Mouse (Mus musculus) liver, adult 10 weeks (tissue): ENCODE results near the gene Exoc2. TPM values are rescaled to one million over a fixed set of nuclear protein-coding genes. Genes with fewer than 3 reads are reported as not detected.

Source experiments
- polyA plus RNA-seq: library from polyadenylated mRNA; stranded (reverse); fragments of 350-450 nt; fragmentation: Illumina TruSeq; extraction: RNeasy Lipid Tissue Mini Kit (QIAGEN cat#74804); gene quantifications from one replicate; pipeline ENCODE4 v1.2.3, GENCODE M21; 2014; ENCODE audit warnings: low read depth, low replicate concordance

Exoc2 gene
- 7.9 TPM for polyA plus RNA-seq

DNA sequence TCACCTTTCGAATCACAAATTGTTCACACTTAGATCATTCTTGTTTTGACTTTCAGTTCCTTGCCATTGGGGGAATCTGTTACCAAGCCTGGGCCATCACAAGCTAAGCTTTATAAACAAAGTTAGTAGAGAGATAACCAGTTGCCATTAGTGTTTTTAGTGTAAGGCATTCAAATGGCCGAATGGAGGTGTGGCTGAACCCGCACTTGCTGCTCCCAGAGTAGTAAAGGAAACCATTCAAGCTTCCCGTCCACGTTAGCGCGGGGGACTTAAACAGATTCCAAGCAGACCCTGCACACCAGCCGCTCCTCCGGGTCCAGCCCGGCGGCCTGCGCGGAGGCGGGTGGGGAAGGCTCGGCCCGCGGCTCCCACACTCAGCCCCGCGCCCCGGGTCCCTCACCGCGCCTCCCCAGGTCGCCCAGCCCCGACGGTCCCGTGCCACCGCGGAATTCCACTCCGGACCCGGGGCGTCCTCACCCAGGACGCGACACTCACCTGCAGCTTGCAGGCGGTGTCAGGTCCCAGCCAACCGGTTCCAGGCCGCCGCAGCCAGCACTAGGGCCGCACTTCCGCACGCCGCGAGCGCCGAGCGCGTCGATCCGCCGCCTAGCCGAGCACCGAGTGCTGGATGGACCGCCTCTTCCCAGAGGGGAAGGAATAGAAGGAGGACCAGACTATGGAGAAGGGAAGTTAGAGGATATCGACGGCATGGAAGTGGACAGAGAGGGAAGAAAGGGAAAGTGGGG is at the start of gene Exoc2, which contains the start of gene Gm5447:
Gene Exoc2, minus strand, starts transcription at position 593 of the 746 bp plus-strand sequence.
Gene Gm5447, plus strand, starts transcription at position 704 of the 746 bp plus-strand sequence.

DNA sequence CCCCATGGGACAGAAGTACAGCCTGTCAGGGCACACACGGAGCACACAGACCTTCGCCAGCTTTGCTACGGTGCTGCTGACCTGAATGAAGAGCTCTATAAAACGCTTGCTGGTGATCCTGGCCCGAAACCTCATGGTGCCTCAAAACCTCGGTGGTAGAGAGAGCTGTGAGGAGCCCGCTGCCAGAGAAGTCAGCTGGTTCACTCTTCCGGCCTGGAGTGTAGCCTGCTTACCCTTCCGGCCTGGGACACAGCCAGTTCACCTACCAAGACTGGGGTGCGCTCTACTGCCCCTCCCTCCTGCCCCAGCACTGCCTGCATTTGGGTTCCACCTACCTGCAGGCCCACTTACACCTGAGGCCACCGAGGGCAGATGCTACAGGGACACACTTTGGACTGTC is 26.4 kb downstream of the Exoc2 start, which contains the start of gene Hus1b:
Gene Hus1b, minus strand, starts transcription at position 220 of the 400 bp plus-strand sequence.

Other genes starting within 250 kb of the Exoc2 start
- gene Irf4, start 224.9 kb downstream of the Exoc2 start, polyA plus RNA-seq = 0.37 TPM
- gene Hus1b, start 26.3 kb downstream of the Exoc2 start, polyA plus RNA-seq = not detected
- gene Gm5447, start 111 bp upstream of the Exoc2 start, polyA plus RNA-seq = not detected